Mouse (Mus musculus): ENCODE data around the gene Smg6.

- TF ChIP-seq CTCF (IDR thresholded peaks at IDR 0.05; ENCODE audit: borderline replicate concordance, extremely low read depth, insufficient read depth, insufficient read length) (no peak), POLR2A (IDR thresholded peaks at IDR 0.05; ENCODE audit: borderline replicate concordance, extremely low read depth, insufficient read depth, insufficient read length, poor library complexity, severe bottlenecking) (no peak)
These were observed 222.9 kb downstream of the Smg6 start for GRCm38 (mm10) chr11:75148332-75149035.

All from brain, embryonic 14.5 days (tissue).